Mouse (Mus musculus): ENCODE data around the gene Lypd6.

The Lypd6 gene

DNA sequence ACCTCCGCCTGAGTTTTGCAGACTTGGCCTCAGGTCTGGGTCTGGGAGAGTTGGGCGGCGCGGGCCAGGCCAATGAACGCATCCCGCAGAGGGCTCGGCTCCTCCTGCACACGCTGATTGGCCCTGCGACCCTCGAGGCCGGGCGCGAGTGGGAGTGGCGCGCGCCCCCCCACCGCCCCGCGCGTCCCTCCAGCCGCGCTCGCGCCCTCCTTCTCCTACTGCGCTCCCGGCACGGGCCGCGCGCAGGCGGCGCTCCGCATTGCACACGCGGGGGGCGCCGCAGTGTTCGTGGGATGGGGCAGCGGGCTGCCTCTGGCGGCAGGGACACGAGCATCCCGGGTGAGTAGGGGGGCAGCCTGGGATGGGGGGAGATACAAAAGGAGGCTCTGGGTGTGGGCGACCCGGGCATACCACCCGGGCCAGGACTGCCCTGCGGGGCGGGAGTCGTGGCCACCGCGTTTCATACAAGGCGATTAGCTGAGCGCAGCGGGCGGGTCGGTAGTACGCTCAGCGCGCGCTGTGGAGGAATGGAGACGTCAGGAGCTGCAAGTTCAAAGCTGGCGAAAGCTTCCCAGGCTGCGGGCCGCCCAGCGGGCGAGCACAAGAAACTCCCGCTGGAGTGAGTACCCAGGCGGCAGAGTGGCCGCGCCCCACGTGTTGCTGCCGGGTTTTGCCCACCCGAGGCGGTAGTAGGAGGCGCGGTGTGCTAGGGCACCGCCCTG is at the start of gene Lypd6:
Gene Lypd6 (plus strand): TSS at position 184 of the 722 bp plus-strand sequence.
- DNase-seq (ENCODE audit: low spot score in 2 of 2): peak; percentile 48 to 58

DNA sequence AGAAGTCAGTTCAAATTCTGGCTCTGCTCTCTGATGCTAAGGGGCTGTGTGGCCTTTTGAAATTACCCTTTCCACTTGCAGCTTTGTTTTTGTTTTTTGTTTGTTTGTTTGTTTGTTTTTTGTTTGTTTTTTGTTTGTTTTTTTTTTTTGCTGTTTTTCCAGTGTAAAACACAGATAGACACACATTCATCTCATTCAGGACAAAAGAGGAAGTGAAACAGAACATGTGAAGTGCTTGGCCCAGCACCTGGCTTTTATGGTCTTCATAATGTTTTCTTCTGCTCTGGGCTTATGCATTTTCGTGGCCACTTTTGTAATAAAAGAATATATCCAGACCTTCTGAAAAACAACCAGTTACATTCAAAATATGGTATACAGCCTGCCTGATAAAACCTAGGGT is 46.8 kb upstream of the Lypd6 start:
- DNase-seq (ENCODE audit: low spot score in 2 of 2): no peak

GRCm38 (mm10) chr2:50025549-50025948 is 40.7 kb upstream of the Lypd6 start:
- no peak for DNase-seq (ENCODE audit: low spot score in 2 of 2)

- DNase-seq (ENCODE audit: low spot score in 2 of 2): no peak
These were observed 37.3 kb upstream of the Lypd6 start for GRCm38 (mm10) chr2:50028930-50029329.

GRCm38 (mm10) chr2:50044170-50044870 is 21.9 kb upstream of the Lypd6 start:
- no peak for DNase-seq (ENCODE audit: low spot score in 2 of 2)

DNA sequence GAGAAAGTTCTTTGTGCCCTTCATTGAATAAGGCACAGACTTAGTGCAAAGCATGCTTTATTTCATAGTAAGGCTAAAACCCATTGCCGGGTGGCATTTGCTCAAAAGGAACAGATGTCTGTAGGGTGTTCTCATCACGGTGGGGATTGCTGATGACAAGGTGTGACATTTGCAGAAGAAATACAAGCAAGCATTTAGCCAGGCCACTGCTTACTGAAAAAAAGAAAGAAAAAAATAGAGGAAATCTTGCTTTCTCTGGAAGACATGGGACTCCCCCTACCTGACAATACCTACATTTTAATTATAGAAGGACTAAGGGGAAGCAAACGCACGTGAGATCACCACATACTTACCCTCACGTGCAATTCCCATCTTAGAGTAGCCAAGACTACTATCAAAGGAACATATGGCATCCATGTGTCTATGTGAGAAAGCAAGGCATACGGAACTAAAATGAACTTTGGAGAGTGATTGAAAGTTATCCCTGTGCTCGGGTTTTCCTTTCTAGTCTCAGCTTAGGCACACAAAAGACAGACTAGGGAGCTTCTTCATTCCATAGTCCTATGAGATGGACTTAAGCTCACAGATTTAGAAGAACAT is 21.3 kb upstream of the Lypd6 start:
- DNase-seq (ENCODE audit: low spot score in 2 of 2): no peak

- DNase-seq (ENCODE audit: low spot score in 2 of 2): no peak
These were observed 20.4 kb upstream of the Lypd6 start for GRCm38 (mm10) chr2:50045841-50046240.

DNA sequence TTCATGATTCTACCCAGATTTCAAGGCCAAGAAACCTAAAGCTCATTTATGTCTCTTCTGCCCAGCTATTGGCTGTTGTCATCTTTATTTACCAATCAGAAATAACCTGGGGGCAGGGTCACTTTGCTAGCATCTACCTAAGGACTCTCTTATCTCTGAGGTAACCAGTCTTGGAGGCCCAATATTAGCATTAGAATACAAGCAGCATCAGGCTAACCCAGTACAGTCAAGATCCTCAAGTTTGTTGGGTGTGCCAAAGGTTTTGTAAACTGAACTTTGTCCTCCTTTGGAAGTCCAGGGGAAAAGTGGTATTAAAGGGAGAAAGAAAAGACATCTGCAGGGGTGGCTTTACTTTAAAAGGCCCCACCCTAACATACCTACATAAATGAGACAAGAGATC is 17.8 kb upstream of the Lypd6 start:
- DNase-seq (ENCODE audit: low spot score in 2 of 2): no peak

DNA sequence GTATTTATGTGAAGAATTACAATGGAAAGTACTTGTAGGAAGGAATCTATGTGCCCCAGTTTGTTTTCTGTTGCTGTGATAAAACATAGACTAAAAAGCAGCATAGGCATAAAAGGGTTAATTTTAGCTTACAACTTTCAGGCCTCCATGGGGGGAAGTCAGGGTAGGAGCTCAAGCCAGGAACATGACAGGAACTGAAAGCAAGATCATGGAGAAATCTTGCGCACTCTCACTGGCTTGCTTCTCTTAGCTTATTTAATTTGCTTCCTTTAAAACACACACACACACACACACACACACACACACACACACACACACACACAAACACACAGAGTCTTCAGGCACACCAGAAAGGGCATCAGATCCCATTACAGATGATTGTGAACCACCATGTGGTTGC is 12.3 kb upstream of the Lypd6 start:
- DNase-seq (ENCODE audit: low spot score in 2 of 2): no peak

GRCm38 (mm10) chr2:50065902-50066245 is 355 bp upstream of the Lypd6 start:
- no peak for DNase-seq (ENCODE audit: low spot score in 2 of 2)

DNA sequence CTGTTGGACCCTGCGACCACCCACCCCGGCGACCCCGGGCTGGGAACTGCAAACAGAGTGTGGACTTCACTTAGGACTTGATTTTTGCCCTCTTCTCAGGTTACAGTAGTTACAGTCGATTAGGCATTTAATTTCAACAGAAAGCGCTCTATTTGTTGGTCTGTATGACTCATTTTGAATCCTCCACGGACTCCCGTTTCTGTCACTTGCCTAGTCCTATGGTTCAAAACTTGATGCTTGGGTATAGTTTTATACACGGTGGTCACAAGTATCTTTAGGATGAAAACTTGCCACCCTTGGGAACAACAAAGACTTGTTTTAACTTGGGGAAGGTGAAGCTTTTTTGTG is 713 bp downstream of the Lypd6 start:
- no peak for DNase-seq (ENCODE audit: low spot score in 2 of 2)

DNA sequence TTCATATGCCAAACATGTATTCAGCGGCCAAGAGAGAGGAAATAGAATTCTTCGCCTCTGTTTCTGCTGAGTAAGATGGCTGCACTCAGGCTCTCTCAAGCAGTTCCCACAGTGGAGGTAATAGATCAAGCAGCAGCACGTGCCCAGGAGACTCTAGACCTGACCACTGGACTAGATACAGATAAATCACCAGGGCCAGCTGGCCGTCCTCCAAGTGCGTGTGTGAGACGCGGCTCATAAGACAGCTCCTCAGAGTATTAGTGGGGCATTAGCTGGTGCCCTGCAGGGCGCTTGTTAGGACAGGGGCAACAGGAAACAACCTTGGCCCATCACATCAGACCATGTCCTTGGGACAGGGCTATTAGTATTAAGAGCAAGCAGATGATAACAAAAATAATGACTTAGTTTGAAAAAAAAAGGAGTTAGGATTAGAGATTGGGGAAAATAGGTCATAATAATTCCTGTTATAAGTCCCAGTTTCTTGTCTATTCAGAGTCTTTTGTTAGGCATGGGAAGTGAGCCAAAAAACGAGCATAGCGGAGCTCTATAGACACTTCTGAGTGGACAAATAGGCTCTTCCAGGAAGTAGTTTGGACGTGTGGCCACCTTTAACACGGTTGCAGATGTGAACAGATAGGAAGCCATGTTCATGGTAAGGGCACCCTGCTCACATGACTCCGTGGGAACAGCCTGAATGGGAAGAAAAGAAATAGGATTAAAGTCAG is 3.5 kb downstream of the Lypd6 start:
- DNase-seq (ENCODE audit: low spot score in 2 of 2): peak in 1 of 2 experiments; percentile 16

- DNase-seq (ENCODE audit: low spot score in 2 of 2): no peak
These were observed 5.9 kb downstream of the Lypd6 start for GRCm38 (mm10) chr2:50072158-50072557.

DNA sequence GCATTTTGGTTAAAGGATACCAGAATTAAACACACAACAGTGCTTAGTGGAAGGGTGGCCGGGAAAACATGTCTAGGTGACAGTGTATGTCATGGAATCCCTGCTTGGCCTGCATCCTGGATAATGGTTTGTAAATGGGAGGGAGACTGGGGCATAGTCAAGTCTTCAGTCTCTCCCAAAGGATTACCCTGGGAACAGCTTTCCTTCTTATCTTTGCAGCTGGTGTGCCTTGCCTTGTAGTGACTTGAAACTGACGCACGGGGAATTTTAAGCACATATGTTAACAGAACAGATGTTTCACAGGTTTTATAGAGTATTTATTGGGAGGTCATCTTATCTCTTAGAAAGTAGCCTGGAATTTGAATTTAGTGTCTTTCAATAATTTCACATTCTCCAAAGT is 18.5 kb downstream of the Lypd6 start:
- DNase-seq (ENCODE audit: low spot score in 2 of 2): no peak

DNA sequence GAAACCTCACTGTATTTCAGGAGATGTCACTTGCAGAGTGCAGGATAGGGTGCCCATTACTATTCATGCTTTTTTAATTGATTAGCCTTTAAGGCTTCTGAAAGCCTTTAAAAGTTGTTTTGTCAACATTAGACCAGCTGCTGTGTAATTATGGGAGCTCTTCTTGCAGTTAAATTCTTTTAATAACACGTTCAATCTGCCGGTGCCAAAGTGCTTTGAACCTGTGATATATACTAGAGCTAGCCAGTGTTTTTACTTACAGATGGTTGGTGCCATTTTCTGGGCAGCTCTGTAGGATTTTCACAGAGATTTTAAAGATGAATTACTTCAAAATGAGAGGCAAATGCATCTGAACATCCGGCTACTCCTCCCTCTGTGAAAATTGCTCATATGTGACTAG is 21.5 kb downstream of the Lypd6 start:
- DNase-seq (ENCODE audit: low spot score in 2 of 2): no peak

- DNase-seq (ENCODE audit: low spot score in 2 of 2): no peak
These were observed 30.1 kb downstream of the Lypd6 start for GRCm38 (mm10) chr2:50096336-50096735.

DNA sequence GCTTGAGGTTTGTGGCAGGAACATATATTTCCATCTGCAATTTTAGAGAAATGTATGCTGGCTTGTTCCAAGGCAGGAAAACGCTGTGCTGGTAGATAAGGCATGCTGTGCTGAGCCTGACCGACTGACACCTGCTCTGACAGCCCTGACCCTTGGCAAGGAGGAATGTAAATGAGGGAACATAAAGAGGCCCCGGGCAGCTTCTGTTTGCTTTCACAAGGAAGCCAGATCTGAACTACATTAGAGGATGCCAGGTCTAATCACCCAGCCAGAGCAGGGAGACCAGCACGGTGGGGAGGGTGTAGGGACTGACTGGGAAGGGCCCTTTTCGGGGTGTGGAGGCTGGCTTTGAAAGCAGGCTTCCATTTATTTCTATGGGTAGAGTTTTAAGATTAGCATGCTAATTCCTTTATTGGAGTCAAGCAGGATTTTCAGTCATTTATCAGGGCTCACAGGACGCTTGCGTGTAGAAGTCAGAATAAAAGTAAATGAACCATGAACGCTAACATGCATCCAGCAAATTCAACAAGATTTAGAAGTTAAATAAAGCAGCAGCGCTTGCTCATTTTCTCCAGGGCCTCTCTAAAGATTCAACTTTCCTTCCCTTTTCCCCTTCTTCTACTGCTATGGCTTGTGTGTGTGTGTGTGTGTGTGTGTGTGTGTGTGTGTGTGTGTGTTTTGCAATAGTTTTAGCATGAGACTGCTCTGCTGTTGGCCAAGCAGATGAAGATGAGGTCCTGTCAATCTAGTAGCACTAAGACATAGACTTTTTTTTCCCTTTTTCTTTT is 34.3 kb downstream of the Lypd6 start:
- peak in 1 of 2 experiments; percentile 7 for DNase-seq (ENCODE audit: low spot score in 2 of 2)

- DNase-seq (ENCODE audit: low spot score in 2 of 2): no peak
These were observed 34.9 kb downstream of the Lypd6 start for GRCm38 (mm10) chr2:50101152-50101450.

GRCm38 (mm10) chr2:50103850-50104503 is 37.7 kb downstream of the Lypd6 start:
- peak in 1 of 2 experiments; percentile 19 for DNase-seq (ENCODE audit: low spot score in 2 of 2)

GRCm38 (mm10) chr2:50105590-50105989 is 39.4 kb downstream of the Lypd6 start:
- DNase-seq (ENCODE audit: low spot score in 2 of 2): no peak

GRCm38 (mm10) chr2:50105992-50106391 is 39.8 kb downstream of the Lypd6 start:
- no peak for DNase-seq (ENCODE audit: low spot score in 2 of 2)
